Mouse (Mus musculus) G1E-ER4 (cell line): ENCODE results near the gene Rpl32. TPM values are rescaled to one million over a fixed set of nuclear protein-coding genes. Genes with fewer than 3 reads are reported as not detected.

ENCODE experiments used
- GATA1 ChIP-seq: IDR thresholded peaks from one replicate; pipeline ENCODE4 v1.8.0; 2012; ENCODE audit warnings: low read length, inconsistent platforms
- polyA plus RNA-seq: library from polyadenylated mRNA; stranded (reverse); fragments of >175 nt; gene quantifications from 2 replicates; pipeline ENCODE4 v1.2.3, GENCODE M21; 2012

The Rpl32 gene
- polyA plus RNA-seq, 1 experiment, result 365 TPM

DNA sequence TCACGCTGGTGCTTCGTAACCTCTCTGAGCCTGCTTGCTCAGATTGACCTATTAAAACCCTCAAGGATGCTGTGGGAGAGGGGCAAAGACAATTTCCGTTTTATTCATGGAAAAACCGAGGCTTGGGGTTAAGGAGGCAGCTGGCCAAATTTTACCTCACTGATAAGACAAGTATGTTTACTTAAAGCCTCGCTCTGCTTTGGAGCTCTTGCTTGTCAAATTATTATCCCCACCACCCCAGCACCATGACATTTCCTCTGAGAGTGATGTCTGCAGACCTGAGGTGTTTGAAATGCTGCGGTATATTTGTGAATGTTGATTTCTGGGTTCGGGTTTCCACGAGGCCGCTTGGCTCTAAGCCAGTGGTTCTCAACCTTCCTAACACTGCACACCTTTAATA lies 32.2 kb downstream of the Rpl32 start:
- TF ChIP-seq GATA1, result no peak

DNA sequence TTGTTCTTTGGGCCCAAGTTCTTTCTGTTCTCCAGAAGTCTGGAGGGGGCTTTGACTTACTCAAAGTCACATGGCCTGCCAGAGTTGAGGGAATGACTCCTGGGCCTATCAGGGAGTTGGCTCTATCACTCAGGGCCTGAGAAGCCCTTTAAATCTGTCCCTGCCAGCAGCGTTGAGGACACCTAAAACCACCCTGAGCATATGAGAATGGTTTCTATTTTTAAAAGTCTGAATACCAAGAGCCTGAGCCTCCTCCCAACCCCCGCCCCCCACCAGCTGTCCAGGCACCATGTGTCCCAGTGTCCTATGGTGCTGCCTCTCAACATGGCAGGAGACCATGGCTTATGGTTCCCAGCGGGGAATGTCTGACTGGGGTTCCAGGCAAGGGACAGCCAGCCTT lies 32.7 kb downstream of the Rpl32 start:
- TF ChIP-seq GATA1, result no peak

DNA sequence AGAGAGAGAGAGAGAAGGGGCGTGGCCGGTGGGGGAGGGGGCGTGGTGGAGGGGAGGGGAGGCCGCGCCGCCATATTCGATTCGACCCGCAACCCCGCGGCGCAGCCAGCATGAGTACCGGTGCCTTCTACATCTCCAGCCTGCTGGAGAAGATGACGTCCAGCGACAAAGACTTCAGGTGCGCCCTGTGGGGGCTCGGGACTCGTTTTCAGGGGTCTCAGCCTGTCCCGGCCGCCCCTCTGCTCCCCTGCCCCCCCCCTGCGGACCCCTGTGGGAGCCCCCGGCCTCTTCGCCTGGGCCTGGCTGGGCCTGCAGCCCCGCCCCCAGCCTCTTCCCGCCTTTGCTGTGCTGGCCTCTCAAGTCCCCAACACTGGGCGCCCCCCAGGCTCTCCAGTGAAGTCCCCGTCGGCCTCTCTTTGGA lies 34.0 kb downstream of the Rpl32 start, which contains the start of gene Cand2:
Gene Cand2 (plus strand): TSS at position 38 of the 421 bp plus-strand sequence.
- TF ChIP-seq GATA1, result no peak

DNA sequence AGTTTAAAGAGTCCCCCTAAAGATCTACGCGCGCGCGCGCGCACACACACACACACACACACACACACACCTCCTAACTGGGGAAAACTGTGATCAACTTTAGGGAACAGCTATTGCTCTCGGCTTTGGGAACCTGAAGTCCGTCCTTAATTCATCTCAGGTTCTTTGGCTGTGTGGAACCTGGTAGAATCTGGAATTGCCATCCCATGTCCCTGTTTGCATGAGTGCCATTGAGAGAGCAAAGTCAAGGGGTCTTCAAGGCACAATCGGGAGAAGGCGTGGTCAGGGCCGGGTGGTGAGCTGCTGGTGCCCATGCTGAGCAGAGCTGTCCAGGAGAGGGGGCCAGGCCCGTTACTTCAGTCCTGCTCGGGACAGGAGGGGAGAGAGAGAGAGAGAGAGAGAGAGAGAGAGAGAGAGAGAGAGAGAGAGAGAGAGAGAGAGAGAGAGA lies 34.6 kb downstream of the Rpl32 start:
- no peak for TF ChIP-seq GATA1

DNA sequence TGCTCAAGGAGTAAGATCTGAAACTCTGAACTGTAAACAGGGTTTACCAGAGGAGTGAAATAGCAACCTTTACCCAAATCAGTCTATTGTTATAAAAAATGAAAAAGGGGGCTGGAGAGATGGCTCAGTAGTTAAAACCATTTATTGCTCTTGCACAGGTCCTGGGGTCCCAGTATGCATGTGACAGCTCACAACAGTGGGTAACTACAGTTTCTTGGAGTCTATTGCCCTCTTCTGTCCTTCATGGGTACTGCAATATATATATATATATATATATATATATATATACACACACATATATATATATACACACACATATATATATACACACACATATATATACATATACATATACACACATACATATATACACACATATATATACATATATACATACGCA lies 35.9 kb downstream of the Rpl32 start:
- no peak for TF ChIP-seq GATA1

DNA sequence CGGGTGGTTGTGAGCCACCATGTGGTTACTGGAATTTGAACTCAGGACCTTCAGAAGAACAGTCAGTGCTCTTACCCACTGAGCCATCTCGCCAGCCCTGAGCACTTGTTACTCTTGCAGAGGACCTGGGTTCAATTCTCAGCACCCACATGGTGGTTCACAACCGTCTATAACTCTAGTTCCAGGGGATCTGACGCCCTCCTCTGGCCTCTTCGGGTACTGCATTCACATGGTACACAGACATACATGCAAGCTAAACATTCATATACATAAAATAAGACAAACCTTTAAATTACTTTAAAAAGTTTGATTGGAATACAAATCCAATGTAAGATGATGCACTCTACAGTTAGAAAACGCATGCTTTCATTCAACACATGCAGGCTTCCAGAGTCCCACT lies 36.3 kb downstream of the Rpl32 start:
- TF ChIP-seq GATA1, result no peak

DNA sequence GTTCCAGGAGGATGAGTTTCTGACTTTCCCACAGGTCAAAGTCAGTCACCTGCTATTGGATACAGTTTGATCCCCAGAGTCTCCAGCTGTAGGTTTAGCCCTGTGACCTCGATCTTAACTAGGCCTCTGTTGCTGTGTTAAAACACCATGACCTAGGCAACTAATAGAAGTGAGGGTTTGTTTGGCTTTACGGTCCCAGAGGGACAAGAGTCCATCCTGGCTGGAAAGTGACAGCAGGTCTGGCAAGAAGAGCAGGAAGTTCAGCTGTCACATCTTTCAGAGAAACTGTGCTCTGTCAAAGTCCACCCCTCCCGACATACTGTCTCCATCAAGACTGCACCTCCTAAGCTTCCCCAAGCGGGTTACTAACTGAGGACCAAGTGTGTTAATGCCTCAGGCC lies 37.7 kb downstream of the Rpl32 start:
- TF ChIP-seq GATA1, result no peak

DNA sequence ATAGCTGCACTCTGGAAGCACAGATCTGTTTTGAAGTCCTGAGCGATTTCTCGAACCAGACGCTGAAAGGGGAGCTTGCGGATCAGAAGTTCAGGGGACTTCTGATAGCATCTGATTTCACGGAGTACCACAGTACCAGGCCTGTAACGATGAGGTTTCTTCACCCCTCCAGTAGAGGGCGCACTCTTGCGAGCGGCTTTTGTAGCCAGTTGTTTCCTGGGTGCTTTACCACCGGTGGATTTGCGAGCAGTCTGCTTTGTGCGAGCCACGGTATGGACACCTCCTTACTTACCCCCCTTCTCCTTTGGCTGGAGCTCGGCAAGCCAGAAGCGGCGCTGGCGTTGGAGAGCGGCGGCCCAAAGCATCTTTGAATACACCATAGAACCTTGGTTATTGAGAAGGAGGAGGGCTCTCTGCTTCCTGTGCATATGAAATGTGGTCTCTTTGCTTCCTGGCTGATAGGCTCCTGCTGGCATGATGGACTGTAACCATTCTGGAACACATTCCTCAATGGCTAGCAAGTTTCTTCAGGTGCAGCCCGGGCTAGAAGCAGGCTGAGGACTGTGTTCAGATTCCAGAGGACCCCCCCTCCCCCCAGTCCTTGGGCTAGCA lies 38.4 kb downstream of the Rpl32 start:
- TF ChIP-seq GATA1, result no peak

DNA sequence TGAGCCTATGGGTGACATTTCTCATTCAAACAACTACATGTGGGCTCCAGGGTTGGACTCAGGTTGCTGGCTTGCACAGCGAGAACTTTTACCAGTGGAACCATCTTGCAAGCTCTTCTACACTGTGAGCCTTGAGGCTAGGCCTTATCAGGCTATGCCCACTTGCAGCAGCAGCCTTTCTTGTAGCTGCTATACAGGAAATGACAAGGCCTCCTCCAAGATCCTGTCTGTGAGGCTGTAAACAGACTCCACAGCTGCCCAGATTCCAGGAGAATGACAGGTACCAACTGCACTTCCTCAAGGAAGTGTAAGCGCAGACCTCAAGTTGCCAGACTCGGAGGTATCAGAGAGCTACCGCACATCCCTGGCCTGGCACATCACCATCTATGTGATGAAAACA lies 40.3 kb downstream of the Rpl32 start:
- no peak for TF ChIP-seq GATA1

DNA sequence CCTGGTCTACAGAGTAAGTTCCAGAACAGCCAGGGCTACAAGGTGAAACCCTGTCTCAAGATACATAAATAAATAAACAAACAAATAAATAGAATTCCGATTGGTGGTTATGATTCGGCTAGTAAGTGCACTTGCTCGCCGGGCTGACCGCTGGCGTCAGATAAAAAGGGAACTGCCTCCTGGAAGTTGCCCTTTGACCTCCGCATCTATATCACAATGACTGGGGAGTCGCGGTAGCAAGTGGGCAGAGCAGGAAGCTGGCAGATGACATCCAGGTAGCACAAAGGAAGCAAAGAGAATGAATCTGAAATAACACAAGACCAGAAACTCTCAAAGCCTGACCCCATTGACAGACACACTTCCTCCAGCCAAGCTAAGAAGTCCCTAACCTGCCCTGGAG lies 41.2 kb downstream of the Rpl32 start:
- TF ChIP-seq GATA1, result no peak

DNA sequence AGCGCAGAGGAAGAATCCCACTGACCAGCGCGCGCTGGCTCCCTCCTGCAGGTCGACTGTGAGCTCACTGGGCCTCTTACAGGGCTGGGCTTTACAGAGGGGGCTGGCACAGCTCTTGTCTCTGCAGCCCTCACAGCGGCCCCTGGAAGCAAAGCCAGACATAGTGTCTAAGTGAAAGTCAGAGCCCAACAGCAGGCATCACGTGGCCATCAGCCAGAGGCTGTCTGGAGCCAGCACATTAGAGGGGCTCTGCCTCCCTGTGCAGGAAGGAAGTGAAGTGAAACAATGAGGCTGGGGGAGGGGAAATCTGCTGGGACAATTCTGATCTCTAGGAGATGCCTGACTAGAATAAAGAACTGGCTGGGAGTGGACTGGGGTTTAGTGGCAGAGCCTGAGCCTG lies 44.4 kb downstream of the Rpl32 start:
- no peak for TF ChIP-seq GATA1

DNA sequence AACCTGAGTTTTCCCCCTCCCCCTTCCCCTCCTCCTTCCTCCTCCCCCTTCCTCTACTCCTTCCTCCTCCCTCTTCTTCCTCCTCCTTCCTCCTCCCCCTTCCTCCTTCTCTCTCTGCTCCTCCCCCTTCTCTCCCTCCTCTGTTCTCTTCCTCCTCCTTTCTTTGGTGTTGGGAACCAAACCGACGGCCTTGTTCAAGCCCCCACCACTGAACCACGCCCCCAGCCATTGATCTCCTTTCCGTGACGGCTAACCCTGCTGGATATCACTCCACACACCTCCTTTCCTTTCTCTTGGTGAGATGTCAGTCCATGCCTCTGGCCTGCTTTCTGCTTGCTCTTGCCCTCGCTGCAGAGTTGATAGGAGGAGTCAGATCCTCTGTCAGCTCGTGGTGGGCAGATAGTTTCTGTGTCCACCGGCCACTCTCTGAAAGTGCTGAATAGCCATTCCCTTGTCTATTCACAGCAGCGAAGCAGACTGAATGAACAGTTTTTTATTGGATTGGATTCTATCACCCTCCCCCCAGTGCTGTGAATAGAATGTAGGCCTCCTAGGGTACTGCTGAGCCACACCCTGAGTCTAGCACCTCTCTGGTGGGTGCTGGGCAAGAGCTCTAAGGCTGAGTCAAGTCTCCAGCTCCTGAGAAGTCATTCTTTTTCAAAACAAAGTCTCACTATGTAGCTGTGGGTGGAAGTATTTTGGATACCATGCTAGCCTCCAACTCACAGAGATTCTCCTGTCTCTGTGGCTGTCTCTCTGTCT lies 46.4 kb downstream of the Rpl32 start, which contains the start of gene Tmem40:
Gene Tmem40 (minus strand): TSS at position 416 of the 762 bp plus-strand sequence.
- TF ChIP-seq GATA1, result no peak

DNA sequence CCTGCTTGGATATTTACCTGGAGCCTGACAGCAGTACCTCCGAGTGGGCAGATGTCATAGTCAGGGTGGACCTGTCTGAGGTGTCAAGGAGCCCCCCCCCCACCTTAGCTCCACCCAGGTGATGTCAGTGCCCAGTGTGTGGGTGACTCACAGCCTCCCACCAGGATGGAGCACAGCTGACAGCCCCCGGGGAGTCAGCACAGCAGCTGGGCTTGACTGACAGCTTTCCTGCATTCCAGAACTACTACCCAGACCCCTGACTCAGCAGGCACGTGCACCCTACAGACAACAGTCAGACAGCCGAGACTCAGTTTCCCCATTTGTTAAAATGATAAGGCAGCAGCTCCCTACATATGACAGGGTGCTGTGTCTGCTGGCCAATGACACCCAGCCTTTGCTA lies 47.6 kb downstream of the Rpl32 start:
- TF ChIP-seq GATA1, result no peak

DNA sequence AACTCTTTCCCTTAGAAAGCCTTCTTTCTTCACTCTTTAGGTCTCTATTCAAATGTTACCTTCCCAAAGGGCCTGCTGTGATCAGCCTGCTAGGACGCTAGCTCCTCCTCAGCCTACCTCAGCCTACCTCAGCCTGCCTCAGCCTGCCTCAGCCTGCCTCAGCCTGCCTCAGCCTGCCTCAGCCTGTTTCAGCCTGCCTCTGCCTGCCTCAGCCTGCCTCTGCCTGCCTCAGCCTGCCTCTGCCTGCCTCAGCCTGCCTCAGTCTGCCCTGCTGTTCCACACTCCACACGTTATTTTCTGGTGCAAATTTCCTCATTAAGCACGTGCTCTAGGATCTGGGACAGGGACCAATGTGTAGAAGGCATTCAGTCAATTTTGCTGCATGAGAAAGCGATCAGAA lies 48.4 kb downstream of the Rpl32 start:
- no peak for TF ChIP-seq GATA1

DNA sequence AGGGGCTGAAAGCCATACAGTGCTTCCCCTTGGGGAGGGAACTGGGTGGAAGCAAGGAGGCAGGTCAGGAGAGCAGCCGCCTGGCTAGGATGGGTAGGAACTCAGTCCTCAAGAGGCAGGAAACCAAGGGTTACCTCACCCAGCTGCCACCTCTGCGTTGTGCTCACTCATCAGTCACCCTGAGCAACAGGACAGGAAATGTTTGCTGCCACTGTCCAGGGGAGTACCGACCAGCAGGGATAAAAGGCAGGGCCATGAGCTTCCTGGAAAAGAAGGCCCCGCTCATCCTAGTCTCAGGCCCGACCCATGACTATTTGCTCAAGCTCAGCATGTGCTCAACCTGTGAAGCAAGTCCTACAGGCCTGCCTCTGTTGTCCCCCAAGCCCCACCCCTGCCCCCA lies 49.1 kb downstream of the Rpl32 start:
- TF ChIP-seq GATA1, result no peak

DNA sequence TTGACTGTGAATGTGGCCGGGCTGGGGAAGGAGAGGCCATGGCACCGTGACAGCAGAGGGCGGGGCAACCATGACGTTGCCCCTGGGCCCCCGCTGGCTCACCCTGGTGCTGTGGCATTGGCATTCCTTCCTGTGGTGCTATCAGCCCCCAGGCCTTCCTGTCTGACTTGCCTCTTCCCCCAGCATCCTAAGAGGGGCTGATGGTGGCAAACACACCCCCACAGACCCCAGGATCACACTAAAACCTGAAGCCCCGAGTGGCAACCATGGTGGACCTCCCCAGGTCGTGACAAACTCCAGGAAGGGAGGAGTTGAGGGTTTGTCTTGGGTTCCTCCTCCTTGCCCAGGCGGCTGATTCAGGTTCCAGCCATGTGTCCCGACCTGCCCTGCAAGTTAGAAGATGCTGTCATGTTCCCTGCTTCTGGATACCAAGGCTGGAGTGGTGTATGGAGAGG lies 49.5 kb downstream of the Rpl32 start:
- TF ChIP-seq GATA1, result no peak

DNA sequence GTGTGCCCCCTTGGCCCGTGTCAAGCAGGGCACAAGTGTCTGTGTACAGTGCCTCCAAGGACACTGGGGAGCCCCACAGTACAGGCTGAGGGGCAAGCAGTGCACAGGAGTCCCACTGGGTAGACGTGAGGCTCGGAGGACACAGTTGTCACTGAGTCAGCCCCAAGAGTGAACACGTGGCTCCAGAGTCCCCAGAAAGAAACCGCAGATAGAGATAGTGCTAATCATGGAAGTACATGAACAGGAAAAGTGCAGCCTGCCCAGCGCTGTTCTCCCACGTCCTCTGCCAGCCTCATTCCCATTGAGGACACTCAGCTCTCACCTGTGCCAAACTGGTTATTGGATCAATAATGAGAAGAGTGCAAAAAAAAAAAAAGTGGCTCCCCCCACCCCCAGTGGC lies 53.0 kb downstream of the Rpl32 start:
- peak; percentile 74 for TF ChIP-seq GATA1

Other genes starting within 250 kb of the Rpl32 start
- not detected in 2 replicates for gene Mkrn2os, start 216.2 kb downstream of the Rpl32 start, polyA plus RNA-seq
- gene Mkrn2, start 206.8 kb downstream of the Rpl32 start, polyA plus RNA-seq, result 1.3 and 38.8 TPM in 2 replicates
- gene Raf1, start 132.1 kb downstream of the Rpl32 start, polyA plus RNA-seq, result 18.4 and 25.0 TPM in 2 replicates
- gene Tmem40, start 46.3 kb downstream of the Rpl32 start, polyA plus RNA-seq, result 8.2 and 9.4 TPM in 2 replicates
- 7.4 and 7.5 TPM in 2 replicates for gene Cand2, start 34.2 kb downstream of the Rpl32 start, polyA plus RNA-seq
- not detected in 2 replicates for gene Efcab12, start 29.7 kb upstream of the Rpl32 start, polyA plus RNA-seq
- gene Mbd4, start 44.6 kb upstream of the Rpl32 start, polyA plus RNA-seq, result 1.1 and 1.2 TPM in 2 replicates
- 0.25 and 0.31 TPM in 2 replicates for gene Ift122, start 44.7 kb upstream of the Rpl32 start, polyA plus RNA-seq
- not detected in 2 replicates for gene Rho, start 123.0 kb upstream of the Rpl32 start, polyA plus RNA-seq
- not detected in 2 replicates for gene H1foo, start 136.2 kb upstream of the Rpl32 start, polyA plus RNA-seq
- 6.2 and 7.0 TPM in 2 replicates for gene Plxnd1, start 186.3 kb upstream of the Rpl32 start, polyA plus RNA-seq